Mouse (Mus musculus) heart, embryonic 14.5 days (tissue): ENCODE results near the gene Pdxk. TPM values are rescaled to one million over a fixed set of nuclear protein-coding genes. Genes with fewer than 3 reads are reported as not detected.

ENCODE experiments used
- ATAC-seq: fragments of 200-750 bp; cut with Nextera tagmentation; 2 replicates; pipeline ENCODE4 v1.8.0; 2017; ENCODE audit warnings: low read depth, moderate TSS enrichment; ENCODE audit not compliant: insufficient number of reproducible peaks, insufficient read depth, low FRiP score
- H3K27ac ChIP-seq, 2 experiments: fragments of 200-500 bp in 1 of 2; fragments of 300-500 bp in 1 of 2; sonication (generic) in 1 of 2; replicated peaks in 1 of 2; 2 replicates each; pipeline ENCODE4 v1.5.1; 2012 to 2014; ENCODE audit warnings: low read depth in 2 of 2, low read length in 2 of 2, control low read depth in 1 of 2, mild to moderate bottlenecking in 1 of 2, mixed read lengths in 1 of 2; ENCODE audit not compliant: control insufficient read depth in 1 of 2, insufficient read depth in 1 of 2
- H3K27me3 ChIP-seq: fragments of 300-500 bp; sonication (generic); 2 replicates; pipeline ENCODE4 v1.6.1; 2014; ENCODE audit warnings: mild to moderate bottlenecking, low read length, control low read depth; ENCODE audit not compliant: control insufficient read depth, insufficient read depth
- H3K36me3 ChIP-seq: fragments of 300-500 bp; sonication (generic); 2 replicates; pipeline ENCODE4 v1.6.1; 2014; ENCODE audit warnings: mild to moderate bottlenecking, control low read depth, low read length, mixed read lengths; ENCODE audit not compliant: control insufficient read depth, insufficient read depth
- H3K4me1 ChIP-seq, 2 experiments: fragments of 200-500 bp in 1 of 2; fragments of 300-500 bp in 1 of 2; sonication (generic) in 1 of 2; 2 replicates each; pipeline ENCODE4 v1.6.1; 2012 to 2014; ENCODE audit warnings: low read length in 2 of 2, control low read depth in 1 of 2, mixed read lengths in 1 of 2; ENCODE audit not compliant: control insufficient read depth in 2 of 2, insufficient read depth in 2 of 2
- H3K4me2 ChIP-seq: fragments of 300-500 bp; sonication (generic); 2 replicates; pipeline ENCODE4 v1.6.1; 2014; ENCODE audit warnings: mild to moderate bottlenecking, low read length
- H3K4me3 ChIP-seq, 2 experiments: fragments of 200-500 bp in 1 of 2; fragments of 300-500 bp in 1 of 2; sonication (generic) in 1 of 2; 2 replicates each; pipeline ENCODE4 v1.5.1; 2012 to 2014; ENCODE audit warnings: low read length in 2 of 2, mild to moderate bottlenecking in 2 of 2, control low read depth in 1 of 2, low read depth in 1 of 2, moderate library complexity in 1 of 2; ENCODE audit not compliant: control insufficient read depth in 1 of 2, insufficient read depth in 1 of 2
- H3K9ac ChIP-seq: fragments of 300-500 bp; sonication (generic); 2 replicates; pipeline ENCODE4 v1.6.1; 2014; ENCODE audit warnings: mild to moderate bottlenecking, low read length
- H3K9me3 ChIP-seq: fragments of 300-500 bp; sonication (generic); 2 replicates; pipeline ENCODE4 v1.6.1; 2016; ENCODE audit warnings: low read length, control low read depth; ENCODE audit not compliant: control insufficient read depth
- WGBS: fragments of 180-500 bp; shearing (Covaris S2); extraction: QIAGEN DNeasy Blood & Tissue Kit; methylation state at CpG from one replicate; pipeline ENCODE4 v1.1.7; 2014; 5-methylcytosine and 5-hydroxymethylcytosine counted together
- microRNA-seq: library from miRNA; unstranded; fragments of <30 nt; microRNA quantifications from one replicate; pipeline ENCODE4, GENCODE M21; 2016
- polyA plus RNA-seq: library from polyadenylated mRNA; unstranded; fragments of >200 nt; fragmentation: Nextera tagmentation; extraction: Ambion mirVana; gene quantifications from 2 replicates; pipeline ENCODE4 v1.2.1, GENCODE M21; 2014

Gene Pdxk
- polyA plus RNA-seq, 1 experiment from 2014 or later, result 4.5 TPM

DNA sequence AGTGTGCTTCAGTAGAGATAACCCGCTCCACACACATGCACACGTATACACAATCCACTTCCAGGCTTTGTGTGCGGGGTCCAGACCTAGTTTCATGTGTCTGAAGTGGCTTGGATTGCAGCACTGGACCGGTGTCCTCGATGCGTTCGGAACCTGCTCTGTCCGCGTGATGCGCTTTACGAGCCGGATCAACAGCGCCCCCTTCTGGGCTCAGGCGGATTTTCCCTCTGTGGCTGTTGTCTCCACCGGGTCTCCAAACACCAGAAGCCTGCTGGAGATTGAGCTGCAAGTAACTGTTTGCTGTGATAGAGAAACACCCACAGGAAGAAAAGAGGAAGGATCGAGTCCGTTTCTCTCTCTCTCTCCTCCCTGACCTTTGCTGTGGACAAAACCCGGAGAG is 72.7 kb downstream of the Pdxk start:
- H3K4me1 ChIP-seq, result peaks cover 0 to 3% of the 10 kb centered on the region in 2 experiments; a peak in 2 of 4 replicates
- H3K4me2 ChIP-seq, result peak overlapping the region; percentile 35; the same call in 1 of the 2 replicates
- no peaks in the 10 kb centered on the region for H3K9me3 ChIP-seq
- no peak overlapping the region for H3K27ac ChIP-seq
- H3K36me3 ChIP-seq, result no peaks in the 10 kb centered on the region
- H3K27me3 ChIP-seq, result peaks cover 30% of the 10 kb centered on the region
- no peak overlapping the region for H3K4me3 ChIP-seq
- no peak overlapping the region for H3K9ac ChIP-seq
- 2% methylated on average over 18 of the region's 18 CpGs for WGBS
- ATAC-seq, result no peak

DNA sequence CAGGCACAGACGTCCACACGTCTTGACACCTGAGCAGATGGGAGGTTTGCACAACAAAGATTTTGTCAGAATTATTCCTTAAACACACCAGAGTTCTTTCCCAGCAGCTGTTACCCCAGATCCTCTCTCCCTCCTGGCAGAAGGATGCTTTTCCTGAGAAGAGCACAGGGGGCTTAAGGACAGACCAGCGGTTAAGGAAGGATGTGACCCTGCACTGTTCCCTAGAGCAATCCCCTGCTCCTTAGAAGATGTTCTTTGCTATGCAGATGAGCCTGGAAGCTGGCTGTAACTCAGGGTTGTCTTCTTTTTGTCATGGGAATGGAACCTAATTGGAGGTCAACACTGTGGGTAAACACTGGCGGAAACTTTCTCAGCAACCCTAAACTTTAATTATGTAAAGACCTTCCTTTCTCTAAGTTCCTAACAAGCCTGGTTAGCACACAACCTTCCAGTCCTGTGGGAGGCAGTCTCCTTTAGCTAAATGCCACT is 73.7 kb downstream of the Pdxk start:
- no peak for ATAC-seq
- Histone ChIP-seq H3K27me3 (peaks cover 30% of the 10 kb centered on the region), H3K4me3 (no peak overlapping the region), H3K9me3 (no peaks in the 10 kb centered on the region), H3K4me2 (no peak overlapping the region), H3K36me3 (no peaks in the 10 kb centered on the region), H3K9ac (no peak overlapping the region), H3K4me1 (no peaks in the 10 kb centered on the region; a peak in 1 of 4 replicates), H3K27ac (no peak overlapping the region)
- WGBS, result 25% methylated on average over 4 of the region's 4 CpGs

DNA sequence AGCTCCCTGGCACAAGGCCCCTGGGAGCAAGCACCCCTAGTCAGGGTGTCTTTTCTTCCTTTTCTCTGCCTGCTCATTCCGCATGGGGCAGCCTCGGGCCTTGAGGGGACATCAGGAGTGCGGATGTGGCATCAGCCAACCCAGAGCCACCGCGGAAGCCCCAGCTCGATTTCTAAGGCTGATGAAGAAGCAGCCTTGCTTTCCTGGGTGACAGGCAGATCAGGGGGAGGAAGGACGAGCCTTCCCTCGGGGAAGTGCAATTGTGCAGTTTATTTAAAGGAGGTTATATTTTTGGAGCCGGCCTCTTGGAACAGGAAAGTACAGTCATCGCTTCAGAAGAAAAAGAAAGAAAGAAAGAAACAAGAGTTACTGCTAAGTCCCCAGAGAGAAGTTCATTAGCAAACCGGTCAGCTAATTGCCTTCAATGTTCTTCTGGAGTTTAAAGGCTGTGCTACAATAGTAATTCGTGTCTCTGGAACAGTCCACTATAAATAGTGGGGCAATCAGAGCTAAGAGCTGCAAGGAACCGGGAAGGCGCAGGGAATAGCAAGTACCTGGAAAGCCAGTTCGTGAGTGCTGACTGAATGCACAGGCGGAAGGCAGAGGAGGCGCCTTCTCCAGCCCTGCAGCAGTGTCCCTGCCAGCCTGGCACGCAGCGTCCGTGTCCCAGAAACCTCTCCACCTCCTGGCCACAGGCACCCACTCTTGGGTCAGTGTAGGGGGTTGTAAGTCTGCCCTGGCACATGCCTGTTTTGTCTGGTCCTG is 76.4 kb downstream of the Pdxk start:
- Histone ChIP-seq H3K9me3 (no peaks in the 10 kb centered on the region), H3K27me3 (peaks cover 30% of the 10 kb centered on the region), H3K4me2 (no peak overlapping the region), H3K36me3 (no peaks in the 10 kb centered on the region), H3K9ac (0 out of 2 replicates have a peak overlapping the region, but pooled peaks have one; percentile 23), H3K4me1 (no peaks in the 10 kb centered on the region; a peak in 1 of 4 replicates), H3K4me3 (no peak overlapping the region), H3K27ac (no peak overlapping the region)
- 56% methylated on average over 20 of the region's 20 CpGs for WGBS
- ATAC-seq, result no peak

Small RNA genes within 50 kb of the gene (microRNA-seq; reads per million reads assigned to microRNA genes)
- gene Mir6410, result not detected
- gene Mir6907, result not detected
- gene Mir6908, result not detected

Other genes starting within 250 kb of the Pdxk start
- 15.4 and 19.0 TPM in 2 replicates for gene Trappc10, start 220.3 kb downstream of the Pdxk start, polyA plus RNA-seq
- gene Agpat3, start 112.5 kb downstream of the Pdxk start, polyA plus RNA-seq, result 61.2 and 66.0 TPM in 2 replicates
- gene Rrp1, start 51.9 kb downstream of the Pdxk start, polyA plus RNA-seq, result 176 and 191 TPM in 2 replicates
- 123 and 124 TPM in 2 replicates for gene Cstb, start 39.3 kb downstream of the Pdxk start, polyA plus RNA-seq
- gene Olfr1358, start 52.5 kb upstream of the Pdxk start, polyA plus RNA-seq, result not detected in 2 replicates
- 51.7 and 52.6 TPM in 2 replicates for gene Ilvbl, start 109.4 kb upstream of the Pdxk start, polyA plus RNA-seq
- 13.7 and 15.6 TPM in 2 replicates for gene Syde1, start 127.0 kb upstream of the Pdxk start, polyA plus RNA-seq
- not detected in 2 replicates for gene Olfr1357, start 153.1 kb upstream of the Pdxk start, polyA plus RNA-seq